Mouse (Mus musculus) adrenal gland, postnatal 0 days (tissue): ENCODE data around the gene Gpr162. TPM values are rescaled to one million over a fixed set of nuclear protein-coding genes. Genes with fewer than 3 reads are reported as not detected.

Experiments used
- polyA plus RNA-seq: library from polyadenylated mRNA; unstranded; fragments of >200 nt; fragmentation: Nextera tagmentation; extraction: Ambion mirVana; gene quantifications from 2 replicates; pipeline ENCODE4 v1.2.1, GENCODE M21; 2015

The Gpr162 gene
- 2.1 and 3.7 TPM in 2 replicates for polyA plus RNA-seq

GRCm38 (mm10) chr6:124863658-124864298, at the start of gene Gpr162:
Gpr162 (minus strand) TSS chr6:124863983.

GRCm38 (mm10) chr6:124911533-124912218, 47.9 kb upstream of the Gpr162 start, which contains the start of gene Lag3:
Lag3 (minus strand) TSS chr6:124911705.

GRCm38 (mm10) chr6:124887986-124888385, 24.2 kb upstream of the Gpr162 start, which contains the start of gene Cd4:
Cd4 (minus strand) TSS chr6:124888221.

GRCm38 (mm10) chr6:124856916-124857839, 6.6 kb downstream of the Gpr162 start, which contains the start of gene P3h3:
P3h3 (minus strand) TSS chr6:124857752.

GRCm38 (mm10) chr6:124840241-124841167, 23.3 kb downstream of the Gpr162 start, which contains the start of gene Gnb3:
Gnb3 (minus strand) TSS chr6:124840275.

GRCm38 (mm10) chr6:124828868-124829798, 34.6 kb downstream of the Gpr162 start, which contains the start of the genes Usp5 and Cdca3:
Usp5 (minus strand) TSS chr6:124829484.
Cdca3 (plus strand) TSS chr6:124829547.

GRCm38 (mm10) chr6:124813933-124814332, 49.9 kb downstream of the Gpr162 start, which contains the start of gene Tpi1:
Tpi1 (minus strand) TSS chr6:124814296.

Other genes with a start within 250 kb of the Gpr162 start
- 0.23 and 0.28 TPM in 2 replicates for gene C1s2, start 227.9 kb downstream of the Gpr162 start, polyA plus RNA-seq
- gene Lpcat3, start 201.0 kb downstream of the Gpr162 start, polyA plus RNA-seq, result 48.4 and 101 TPM in 2 replicates
- 141 and 154 TPM in 2 replicates for gene Emg1, start 151.8 kb downstream of the Gpr162 start, polyA plus RNA-seq
- gene Phb2, start 151.6 kb downstream of the Gpr162 start, polyA plus RNA-seq, result 205 and 312 TPM in 2 replicates
- 8.6 and 10.9 TPM in 2 replicates for gene Ptpn6, start 125.3 kb downstream of the Gpr162 start, polyA plus RNA-seq
- gene Grcc10, start 122.6 kb downstream of the Gpr162 start, polyA plus RNA-seq, result 664 and 838 TPM in 2 replicates
- not detected in 2 replicates for gene Gm45234, start 108.0 kb downstream of the Gpr162 start, polyA plus RNA-seq
- 13.0 and 14.7 TPM in 2 replicates for gene Atn1, start 107.5 kb downstream of the Gpr162 start, polyA plus RNA-seq
- 11.3 and 20.0 TPM in 2 replicates for gene Eno2, start 94.3 kb downstream of the Gpr162 start, polyA plus RNA-seq
- 0.75 and 1.4 TPM in 2 replicates for gene Lrrc23, start 84.3 kb downstream of the Gpr162 start, polyA plus RNA-seq
- gene Spsb2, start 55.3 kb downstream of the Gpr162 start, polyA plus RNA-seq, result 28.3 and 31.1 TPM in 2 replicates
- 417 and 594 TPM in 2 replicates for gene Tpi1, start 49.7 kb downstream of the Gpr162 start, polyA plus RNA-seq
- gene Usp5, start 34.5 kb downstream of the Gpr162 start, polyA plus RNA-seq, result 72.2 and 94.2 TPM in 2 replicates
- gene Cdca3, start 34.4 kb downstream of the Gpr162 start, polyA plus RNA-seq, result 52.6 and 58.3 TPM in 2 replicates
- gene Gnb3, start 23.7 kb downstream of the Gpr162 start, polyA plus RNA-seq, result 15.3 and 18.6 TPM in 2 replicates
- gene P3h3, start 6.2 kb downstream of the Gpr162 start, polyA plus RNA-seq, result 17.3 and 18.8 TPM in 2 replicates
- 0.20 and 0.44 TPM in 2 replicates for gene Cd4, start 24.2 kb upstream of the Gpr162 start, polyA plus RNA-seq
- gene Lag3, start 47.7 kb upstream of the Gpr162 start, polyA plus RNA-seq, result 2.4 and 4.2 TPM in 2 replicates
- gene Ptms, start 56.1 kb upstream of the Gpr162 start, polyA plus RNA-seq, result 365 and 389 TPM in 2 replicates
- gene Mlf2, start 67.4 kb upstream of the Gpr162 start, polyA plus RNA-seq, result 266 and 322 TPM in 2 replicates
- gene Cops7a, start 101.6 kb upstream of the Gpr162 start, polyA plus RNA-seq, result 134 and 179 TPM in 2 replicates
- 4.0 and 7.4 TPM in 2 replicates for gene Pianp, start 132.7 kb upstream of the Gpr162 start, polyA plus RNA-seq
- gene Zfp384, start 145.2 kb upstream of the Gpr162 start, polyA plus RNA-seq, result 6.6 and 10.5 TPM in 2 replicates
- 90.1 and 150 TPM in 2 replicates for gene Ing4, start 175.8 kb upstream of the Gpr162 start, polyA plus RNA-seq
- 3.2 and 3.4 TPM in 2 replicates for gene Acrbp, start 185.7 kb upstream of the Gpr162 start, polyA plus RNA-seq
- gene Lpar5, start 203.9 kb upstream of the Gpr162 start, polyA plus RNA-seq, result 0.37 and 0.96 TPM in 2 replicates
- 41.4 and 42.5 TPM in 2 replicates for gene Chd4, start 232.0 kb upstream of the Gpr162 start, polyA plus RNA-seq